Mouse (Mus musculus) midbrain, embryonic 16.5 days (tissue): Measurements from ENCODE around the gene Gm10439. TPM values are rescaled to one million over a fixed set of nuclear protein-coding genes. Genes with fewer than 3 reads are reported as not detected.
"Not testable (repeated sequence)": the region's sequence is repeated elsewhere in the genome, so short reads cannot be mapped to it uniquely, and the experiment has no call there.

Source experiments
- ATAC-seq: fragments of 200-750 bp; cut with Nextera tagmentation; 2 replicates; pipeline ENCODE4 v1.8.0; 2017; ENCODE audit warnings: moderate TSS enrichment
- H3K27ac ChIP-seq: fragments of 300-500 bp; sonication (generic); 2 replicates; pipeline ENCODE4 v1.5.1; 2014; ENCODE audit warnings: mild to moderate bottlenecking, low read length, mixed read lengths
- H3K27me3 ChIP-seq: fragments of 300-500 bp; sonication (generic); 2 replicates; pipeline ENCODE4 v1.6.1; 2014; ENCODE audit warnings: low read depth, low read length, mixed read lengths; ENCODE audit not compliant: control insufficient read depth, insufficient read depth
- H3K36me3 ChIP-seq: fragments of 300-500 bp; sonication (generic); 2 replicates; pipeline ENCODE4 v1.6.1; 2014; ENCODE audit warnings: mild to moderate bottlenecking, low read length, moderate library complexity, mixed read lengths; ENCODE audit not compliant: control insufficient read depth, insufficient read depth
- H3K4me1 ChIP-seq: fragments of 300-500 bp; sonication (generic); 2 replicates; pipeline ENCODE4 v1.6.1; 2014; ENCODE audit warnings: mild to moderate bottlenecking, low read length, mixed read lengths; ENCODE audit not compliant: control insufficient read depth, insufficient read depth
- H3K4me2 ChIP-seq: fragments of 300-500 bp; sonication (generic); 2 replicates; pipeline ENCODE4 v1.6.1; 2014; ENCODE audit warnings: mild to moderate bottlenecking, low read length, mixed read lengths
- H3K4me3 ChIP-seq: fragments of 300-500 bp; sonication (generic); 2 replicates; pipeline ENCODE4 v1.5.1; 2014; ENCODE audit warnings: low read depth, mild to moderate bottlenecking, low read length, moderate library complexity, mixed read lengths
- H3K9ac ChIP-seq: fragments of 300-500 bp; sonication (generic); 2 replicates; pipeline ENCODE4 v1.6.1; 2014; ENCODE audit warnings: low read depth, low read length, mixed read lengths
- H3K9me3 ChIP-seq: fragments of 300-500 bp; sonication (generic); replicated peaks from 2 replicates; pipeline ENCODE4 v1.6.1; 2014; ENCODE audit warnings: mild to moderate bottlenecking, low read length, mixed read lengths; ENCODE audit not compliant: control insufficient read depth, poor library complexity, severe bottlenecking
- WGBS: fragments of 180-500 bp; shearing (Covaris S2); extraction: QIAGEN DNeasy Blood & Tissue Kit; methylation state at CpG from one replicate; pipeline ENCODE4 v1.1.7; 2014; 5-methylcytosine and 5-hydroxymethylcytosine counted together
- polyA plus RNA-seq: library from polyadenylated mRNA; unstranded; fragments of >200 nt; fragmentation: Nextera tagmentation; extraction: Ambion mirVana; gene quantifications from 2 replicates; pipeline ENCODE4 v1.2.1, GENCODE M21; 2015

Gm10439 gene
- not detected in 2 replicates for polyA plus RNA-seq

GRCm38 (mm10) chrX:149594270-149594669, at the start of gene Gm10439:
Gm10439 (plus strand) TSS chrX:149594570.
- H3K27ac ChIP-seq, H3K4me2 ChIP-seq, H3K9me3 ChIP-seq, H3K36me3 ChIP-seq, ATAC-seq, H3K9ac ChIP-seq, H3K4me1 ChIP-seq, H3K4me3 ChIP-seq, H3K27me3 ChIP-seq: not testable (repeated sequence)
- WGBS: no CpG with 5 or more reads among the region's 6 CpGs

Other genes with a start within 250 kb of the Gm10439 start
- not detected in 2 replicates for gene Gm15085, start 147.0 kb upstream of the Gm10439 start, polyA plus RNA-seq
- gene Gm15097, start 189.9 kb downstream of the Gm10439 start, polyA plus RNA-seq: not detected in 2 replicates